Mouse (Mus musculus) CH12.LX (cell line): ENCODE measurements around the gene Gper1. TPM values are rescaled to one million over a fixed set of nuclear protein-coding genes. Genes with fewer than 3 reads are reported as not detected.

Experiments
- DNase-seq: peaks from one replicate; pipeline ENCODE4 v3.0.0-alpha.2; 2013; ENCODE audit errors: extremely low read depth
- H3K27ac ChIP-seq: 2 replicates; pipeline ENCODE4 v1.5.1; 2012; ENCODE audit warnings: low read depth, mild to moderate bottlenecking, control low read depth, moderate library complexity; ENCODE audit not compliant: insufficient read depth
- H3K27me3 ChIP-seq: replicated peaks from 2 replicates; pipeline ENCODE3; 2012; ENCODE audit warnings: inconsistent platforms
- H3K36me3 ChIP-seq, 2 experiments: replicated peaks in 1 of 2; 2 replicates each; pipeline versions ENCODE3 to v1.6.1; 2012; ENCODE audit warnings: inconsistent platforms in 1 of 2, low read length in 1 of 2, mild to moderate bottlenecking in 1 of 2, mixed read lengths in 1 of 2, moderate library complexity in 1 of 2; ENCODE audit not compliant: control insufficient read depth in 1 of 2, insufficient read depth in 1 of 2
- H3K4me1 ChIP-seq, 2 experiments: 2 replicates each; pipeline ENCODE4 v1.6.1; 2012; ENCODE audit warnings: inconsistent platforms in 1 of 2, moderate library complexity in 1 of 2; ENCODE audit not compliant: insufficient read depth in 2 of 2, control insufficient read depth in 1 of 2
- H3K4me2 ChIP-seq: 2 replicates; pipeline ENCODE4 v1.6.1; 2012; ENCODE audit warnings: low read depth, mild to moderate bottlenecking, control low read depth; ENCODE audit not compliant: poor library complexity, insufficient read depth, severe bottlenecking
- H3K4me3 ChIP-seq, 3 experiments: fragments of 150-350 bp in 1 of 3; sonication (generic) in 1 of 3; replicated peaks in 1 of 3; 2 replicates each; pipeline versions ENCODE3 to v1.5.1; 2011 to 2012; ENCODE audit warnings: low read depth in 2 of 3, low read length in 2 of 3, mild to moderate bottlenecking in 2 of 3, moderate library complexity in 2 of 3, control low read depth in 1 of 3, improper control_type of control experiment in 1 of 3, inconsistent platforms in 1 of 3, mixed read lengths in 1 of 3; ENCODE audit not compliant: poor library complexity in 1 of 3
- H3K79me2 ChIP-seq: replicated peaks from 2 replicates; pipeline ENCODE4 v1.6.1; 2012; ENCODE audit warnings: mild to moderate bottlenecking, moderate library complexity; ENCODE audit not compliant: control insufficient read depth, poor library complexity, insufficient read depth, severe bottlenecking; ENCODE audit errors: extremely low read depth
- H3K9ac ChIP-seq: 2 replicates; pipeline ENCODE4 v1.6.1; 2012; ENCODE audit warnings: low read depth, mild to moderate bottlenecking, control low read depth, moderate library complexity; ENCODE audit not compliant: insufficient read depth
- H3K9me3 ChIP-seq: replicated peaks from 2 replicates; pipeline ENCODE3; 2012; ENCODE audit warnings: low read length, inconsistent platforms, mixed read lengths
- BHLHE40 ChIP-seq: IDR thresholded peaks from 2 replicates; pipeline ENCODE4 v1.6.1; 2011; ENCODE audit warnings: mild to moderate bottlenecking, low read depth, low read length, improper control_type of control experiment
- CHD1 ChIP-seq: IDR thresholded peaks from 2 replicates; pipeline ENCODE4 v1.6.1; 2012; ENCODE audit warnings: low read depth, low read length, improper control_type of control experiment, inconsistent platforms
- CHD2 ChIP-seq: IDR thresholded peaks from 2 replicates; pipeline ENCODE4 v1.6.1; 2011; ENCODE audit warnings: low read length, improper control_type of control experiment
- CTCF ChIP-seq, 2 experiments: IDR thresholded peaks in 1 of 2; conservative IDR thresholded peaks in 1 of 2; 2 replicates each; pipeline ENCODE4 v1.5.1; 2011 to 2012; ENCODE audit warnings: low read depth in 2 of 2, low read length in 2 of 2, improper control_type of control experiment in 1 of 2, inconsistent platforms in 1 of 2, mild to moderate bottlenecking in 1 of 2, moderate library complexity in 1 of 2
- E2F4 ChIP-seq: IDR thresholded peaks from 2 replicates; pipeline ENCODE4 v1.6.1; 2011; ENCODE audit warnings: low read depth, low read length, improper control_type of control experiment; ENCODE audit not compliant: insufficient replicate concordance
- EP300 ChIP-seq: IDR thresholded peaks from 2 replicates; pipeline ENCODE4 v1.6.1; 2011; ENCODE audit warnings: low read length, improper control_type of control experiment
- GABPA ChIP-seq: IDR thresholded peaks from 2 replicates; pipeline ENCODE4 v1.6.1; 2012; ENCODE audit warnings: low read depth, low read length, improper control_type of control experiment, inconsistent platforms; ENCODE audit not compliant: insufficient replicate concordance
- IRF4 ChIP-seq: IDR thresholded peaks from 2 replicates; pipeline ENCODE4 v1.6.1; 2014; ENCODE audit warnings: low read depth, mild to moderate bottlenecking, inconsistent platforms, low read length, improper control_type of control experiment
- JUN ChIP-seq: IDR thresholded peaks from 2 replicates; pipeline ENCODE4 v1.6.1; 2011; ENCODE audit warnings: low read depth, mild to moderate bottlenecking, low read length, improper control_type of control experiment, moderate library complexity; ENCODE audit not compliant: insufficient read depth
- MAFK ChIP-seq: IDR thresholded peaks from 2 replicates; pipeline ENCODE4 v1.6.1; 2011; ENCODE audit warnings: low read length, improper control_type of control experiment; ENCODE audit not compliant: insufficient replicate concordance
- MAX ChIP-seq: IDR thresholded peaks from 2 replicates; pipeline ENCODE4 v1.6.1; 2011; ENCODE audit warnings: low read length, improper control_type of control experiment
- MAZ ChIP-seq: IDR thresholded peaks from 2 replicates; pipeline ENCODE4 v1.6.1; 2012; ENCODE audit warnings: low read depth, mild to moderate bottlenecking, inconsistent platforms, low read length, improper control_type of control experiment, moderate library complexity
- MEF2A ChIP-seq: IDR thresholded peaks from 2 replicates; pipeline ENCODE4 v1.6.1; 2014; ENCODE audit warnings: low read depth, mild to moderate bottlenecking, inconsistent platforms, low read length, improper control_type of control experiment, borderline replicate concordance
- MXI1 ChIP-seq: IDR thresholded peaks from 2 replicates; pipeline ENCODE4 v1.6.1; 2011; ENCODE audit warnings: mild to moderate bottlenecking, low read depth, low read length, improper control_type of control experiment
- MYC ChIP-seq: IDR thresholded peaks from 2 replicates; pipeline ENCODE4 v1.6.1; 2011; ENCODE audit warnings: low read depth, mild to moderate bottlenecking, improper control_type of control experiment, low read length
- NELFE ChIP-seq: IDR thresholded peaks from 2 replicates; pipeline ENCODE4 v1.6.1; 2011; ENCODE audit warnings: low read depth, low read length, improper control_type of control experiment
- NRF1 ChIP-seq: IDR thresholded peaks from 2 replicates; pipeline ENCODE4 v1.6.1; 2014; ENCODE audit warnings: low read depth, mild to moderate bottlenecking, inconsistent platforms, low read length, improper control_type of control experiment, moderate library complexity
- POLR2AphosphoS2 ChIP-seq: IDR thresholded peaks from 2 replicates; pipeline ENCODE4 v1.6.1; 2011; ENCODE audit warnings: low read depth, low read length, improper control_type of control experiment
- RAD21 ChIP-seq: IDR thresholded peaks from 2 replicates; pipeline ENCODE4 v1.6.1; 2011; ENCODE audit warnings: low read depth, mild to moderate bottlenecking, low read length, improper control_type of control experiment, moderate library complexity
- SMC3 ChIP-seq: IDR thresholded peaks from 2 replicates; pipeline ENCODE4 v1.6.1; 2011; ENCODE audit warnings: low read depth, low read length, improper control_type of control experiment
- TCF12 ChIP-seq: IDR thresholded peaks from 2 replicates; pipeline ENCODE4 v1.6.1; 2014; ENCODE audit warnings: low read depth, mild to moderate bottlenecking, inconsistent platforms, low read length, improper control_type of control experiment
- USF1 ChIP-seq: IDR thresholded peaks from 2 replicates; pipeline ENCODE4 v1.6.1; 2014; ENCODE audit warnings: low read depth, mild to moderate bottlenecking, inconsistent platforms, low read length, improper control_type of control experiment
- ZC3H11A ChIP-seq: IDR thresholded peaks from 2 replicates; pipeline ENCODE4 v1.6.1; 2012; ENCODE audit warnings: low read depth, mild to moderate bottlenecking, inconsistent platforms, low read length, improper control_type of control experiment
- ZKSCAN1 ChIP-seq: IDR thresholded peaks from 2 replicates; pipeline ENCODE4 v1.6.1; 2012; ENCODE audit warnings: low read depth, inconsistent platforms, low read length, improper control_type of control experiment, borderline replicate concordance
- ZMIZ1 ChIP-seq: IDR thresholded peaks from 2 replicates; pipeline ENCODE4 v1.6.1; 2012; ENCODE audit warnings: low read depth, mild to moderate bottlenecking, inconsistent platforms, low read length, improper control_type of control experiment
- ZNF384 ChIP-seq: IDR thresholded peaks from 2 replicates; pipeline ENCODE4 v1.6.1; 2012; ENCODE audit warnings: low read depth, low read length, improper control_type of control experiment, inconsistent platforms
- dilution Hi-C: fragments of 300-500 bp; cut with MboI; formaldehyde crosslinking; loops from 2 replicates; pipeline ENCODE4 v1.14.3; 2020; ENCODE audit warnings: low sequenced_read_pairs; ENCODE audit not compliant: extremely low pct_unique_long_range_greater_than_20kb, extremely low pct_ligation_motif_present
- in situ Hi-C: fragments of 300-500 bp; cut with MboI; formaldehyde crosslinking; loops from 3 replicates; pipeline ENCODE4 v1.14.3; 2019; ENCODE audit warnings: low sequenced_read_pairs, low pct_ligation_motif_present, low pct_unique_long_range_greater_than_20kb, mixed read lengths
- polyA plus RNA-seq: library from polyadenylated mRNA; unstranded; fragments of >175 nt; gene quantifications from 2 replicates; pipeline ENCODE4 v1.2.1, GENCODE M21; 2012; ENCODE audit warnings: low read depth; ENCODE audit not compliant: insufficient read length
- total RNA-seq, 2 experiments: library from RNA; depleted of rRNA; stranded (reverse); fragments of 300-350 nt in 1 of 2; fragments of >200 nt in 1 of 2; gene quantifications; 2 replicates each; pipeline ENCODE4 v1.2.3; 2012 to 2014

The Gper1 gene
- total and polyA plus RNA-seq, 3 experiments = 0.13 TPM; not detected in 2

DNA sequence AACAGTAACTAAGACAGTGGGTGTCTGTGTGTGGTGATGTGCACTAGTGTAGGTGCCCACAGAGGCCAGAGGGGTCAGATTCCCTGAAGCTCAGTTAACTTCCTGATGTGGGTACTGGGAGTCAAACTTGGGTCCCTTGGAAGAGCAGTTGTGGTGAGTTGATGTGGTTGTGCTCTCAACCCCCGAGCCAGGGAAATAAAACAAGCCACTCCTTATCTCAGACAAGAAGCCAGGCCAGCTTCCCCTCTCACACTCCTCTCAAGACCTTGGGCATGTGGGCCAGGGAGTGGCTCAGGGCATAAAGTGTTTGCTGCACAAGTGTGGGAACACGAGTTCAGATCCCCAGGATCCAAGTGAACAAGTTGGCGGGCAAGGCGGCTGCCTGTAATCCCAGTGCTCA lies 43.9 kb downstream of the Gper1 start:
- Histone ChIP-seq H3K9ac (no peak overlapping the region), H3K4me1 (no peaks in the 10 kb centered on the region), H3K27me3 (no peaks in the 10 kb centered on the region), H3K9me3 (no peaks in the 10 kb centered on the region), H3K4me2 (no peak overlapping the region), H3K4me3 (no peak overlapping the region), H3K36me3 (peaks cover 6 to 12% of the 10 kb centered on the region in 2 experiments), H3K27ac (no peak overlapping the region), H3K79me2 (no peaks in the 10 kb centered on the region)
- no peak for DNase-seq
- TF ChIP-seq NRF1 (no peak), MEF2A (no peak), ZC3H11A (no peak), JUN (no peak), ZNF384 (no peak), ZMIZ1 (no peak)
- in situ Hi-C loops (loop anchor here (25.0 kb wide), 1 partner anchor 104 kb away; the partner anchor contains the start of genes Cox19 and Cyp2w1), dilution Hi-C loops (no loop called here)

- H3K4me3 ChIP-seq = no peak overlapping the region
- H3K9me3 ChIP-seq = no peaks in the 10 kb centered on the region
- H3K4me1 ChIP-seq = no peaks in the 10 kb centered on the region
- dilution Hi-C loops (no loop called here), in situ Hi-C loops (loop anchor here (25.0 kb wide), 1 partner anchor 106 kb away; the partner anchor contains the start of genes Cox19 and Cyp2w1)
- no peak for DNase-seq
- no peak overlapping the region for H3K27ac ChIP-seq
- H3K79me2 ChIP-seq = no peaks in the 10 kb centered on the region
- no peak overlapping the region for H3K9ac ChIP-seq
- no peak for TF ChIP-seq ZNF384
- peak; percentile 45 for TF ChIP-seq RAD21
- TF ChIP-seq SMC3 = peak; percentile 15; the same call in 1 of the 2 replicates
- TF ChIP-seq ZKSCAN1 = no peak
- TF ChIP-seq CTCF (conservative IDR thresholded peaks at IDR 0.05 in 1 of 2, IDR thresholded peaks at IDR 0.05 in 1 of 2; ENCODE audit: low read depth in 2 of 2, low read length in 2 of 2) = peak in 1 of 2 experiments; percentile 37; a peak in 2 of 4 replicates
- no peak overlapping the region for H3K4me2 ChIP-seq
- H3K36me3 ChIP-seq = peaks cover 18 to 24% of the 10 kb centered on the region in 2 experiments
- H3K27me3 ChIP-seq = no peaks in the 10 kb centered on the region
Measured at GRCm38 (mm10) chr5:139467998-139468397, 45.0 kb downstream of the Gper1 start.

- no peaks in the 10 kb centered on the region for H3K27me3 ChIP-seq
- no peak overlapping the region for H3K4me3 ChIP-seq
- DNase-seq = no peak
- in situ Hi-C loops = loop anchor here (25.0 kb wide), 1 partner anchor 112 kb away; the partner anchor contains the start of genes Cox19 and Cyp2w1
- no peaks in the 10 kb centered on the region for H3K79me2 ChIP-seq
- no peaks in the 10 kb centered on the region for H3K9me3 ChIP-seq
- H3K27ac ChIP-seq = no peak overlapping the region
- dilution Hi-C loops = no loop called here
- no peak overlapping the region for H3K9ac ChIP-seq
- no peak overlapping the region for H3K4me2 ChIP-seq
- TF ChIP-seq MAZ (no peak), CTCF (conservative IDR thresholded peaks at IDR 0.05 in 1 of 2, IDR thresholded peaks at IDR 0.05 in 1 of 2; ENCODE audit: low read depth in 2 of 2, low read length in 2 of 2) (no peak), MYC (no peak), CHD1 (no peak), MAFK (no peak), E2F4 (no peak), MAX (no peak), TCF12 (no peak), POLR2AphosphoS2 (no peak), USF1 (no peak), IRF4 (no peak), NRF1 (no peak), NELFE (no peak), BHLHE40 (no peak), ZKSCAN1 (no peak), EP300 (no peak), CHD2 (no peak), RAD21 (no peak), GABPA (no peak), MXI1 (no peak)
- no peaks in the 10 kb centered on the region for H3K4me1 ChIP-seq
- H3K36me3 ChIP-seq = peaks cover 76 to 89% of the 10 kb centered on the region in 2 experiments
Measured at GRCm38 (mm10) chr5:139474741-139475140, 51.8 kb downstream of the Gper1 start.
